Mouse (Mus musculus): ENCODE data around the gene Gm4871.

Gene Gm4871

DNA sequence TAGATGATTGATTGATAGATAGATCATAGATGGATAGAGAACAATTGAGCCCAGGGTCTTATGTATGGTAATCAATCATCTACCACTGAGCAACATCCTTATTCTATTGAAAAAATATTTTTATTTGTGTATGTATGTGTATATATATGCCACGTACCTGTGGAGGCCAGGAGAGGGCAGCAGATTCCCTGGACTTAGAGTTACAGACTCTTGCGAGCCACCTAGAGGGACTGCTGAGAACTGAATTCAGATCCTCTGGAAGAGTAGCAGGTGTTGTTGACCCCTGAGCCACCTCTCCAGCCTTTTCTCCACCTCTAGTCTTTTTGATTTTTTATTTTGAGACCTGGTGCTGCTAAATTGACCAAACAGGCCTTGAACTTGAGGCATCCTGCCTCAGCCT is 34.1 kb downstream of the Gm4871 start:
- peak; percentile 13 for DNase-seq (ENCODE audit: low read depth, low spot score)

DNA sequence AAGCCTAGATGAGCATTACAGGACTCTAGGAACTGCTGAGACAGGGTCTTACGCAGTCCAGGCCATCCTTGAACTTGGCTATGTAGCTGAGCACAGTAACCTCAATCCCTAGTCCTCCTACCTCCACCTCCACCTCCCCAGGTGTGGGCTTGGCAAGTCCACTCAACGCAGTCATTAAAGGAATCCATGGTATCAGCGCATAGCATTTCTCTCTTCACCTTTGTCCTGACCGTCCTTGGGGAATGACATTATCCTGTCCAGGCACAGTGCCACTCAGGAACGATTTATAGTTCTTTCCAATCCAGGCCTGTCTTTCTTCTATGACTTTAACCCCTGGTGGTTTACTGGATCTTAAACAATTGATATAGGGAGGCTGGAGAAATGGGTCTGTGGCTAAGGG is 42.1 kb downstream of the Gm4871 start:
- no peak for DNase-seq (ENCODE audit: low read depth, low spot score)

DNA sequence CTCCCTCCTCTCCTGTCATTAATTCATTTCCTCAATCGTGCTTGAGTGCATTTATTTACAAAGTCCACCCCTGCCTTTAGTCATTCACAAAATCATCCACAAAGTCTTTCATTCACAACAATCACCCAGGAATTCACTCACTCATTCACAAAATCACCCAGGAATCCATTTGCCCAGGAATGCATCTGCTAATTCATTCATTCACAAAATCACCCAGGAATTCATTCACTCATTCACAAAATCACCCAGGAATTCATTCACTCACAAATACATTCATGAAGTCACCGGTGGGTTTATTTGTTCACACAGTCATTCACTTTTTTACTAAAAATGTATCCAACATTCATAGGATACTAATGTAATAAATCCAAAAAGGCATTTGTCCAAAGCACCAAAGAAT is 42.5 kb downstream of the Gm4871 start:
- no peak for DNase-seq (ENCODE audit: low read depth, low spot score)

GRCm38 (mm10) chr5:144989061-144989405 is 43.5 kb downstream of the Gm4871 start:
- DNase-seq (ENCODE audit: low read depth, low spot score): no peak

DNA sequence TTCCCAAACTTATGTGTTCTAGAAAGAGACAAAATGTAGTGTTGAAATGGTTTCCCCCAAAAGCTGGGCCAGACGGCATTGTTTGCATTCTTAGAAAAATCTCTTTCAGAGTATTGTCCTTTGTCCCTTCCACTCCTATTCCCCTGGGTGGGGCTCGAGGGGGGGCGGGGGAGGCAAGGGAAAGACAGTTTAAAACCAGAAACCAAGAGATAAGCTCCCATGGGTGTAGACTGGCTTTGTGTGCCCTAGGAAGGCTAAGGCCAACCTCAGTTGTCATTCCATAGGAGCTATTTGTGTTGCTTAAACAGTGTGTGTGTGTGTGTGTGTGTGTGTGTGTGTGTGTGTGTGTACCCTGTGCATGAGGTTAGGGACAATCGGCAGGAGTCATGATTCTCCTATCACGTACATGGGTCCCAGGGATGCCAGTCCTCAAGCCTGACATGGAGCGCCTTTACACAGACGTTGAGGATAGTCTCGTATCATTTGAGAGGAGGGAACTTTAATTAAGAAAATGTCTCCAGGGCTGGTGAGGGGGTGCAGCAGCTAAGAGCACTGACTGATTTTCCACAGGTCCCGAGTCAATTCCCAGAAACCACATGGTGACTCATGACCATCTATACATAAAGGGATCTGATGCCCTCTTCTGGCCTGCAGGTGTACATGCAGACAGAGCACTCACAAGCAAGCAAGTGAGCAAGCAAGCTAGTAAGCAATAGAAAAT is 44.1 kb downstream of the Gm4871 start:
- DNase-seq (ENCODE audit: low read depth, low spot score): no peak

DNA sequence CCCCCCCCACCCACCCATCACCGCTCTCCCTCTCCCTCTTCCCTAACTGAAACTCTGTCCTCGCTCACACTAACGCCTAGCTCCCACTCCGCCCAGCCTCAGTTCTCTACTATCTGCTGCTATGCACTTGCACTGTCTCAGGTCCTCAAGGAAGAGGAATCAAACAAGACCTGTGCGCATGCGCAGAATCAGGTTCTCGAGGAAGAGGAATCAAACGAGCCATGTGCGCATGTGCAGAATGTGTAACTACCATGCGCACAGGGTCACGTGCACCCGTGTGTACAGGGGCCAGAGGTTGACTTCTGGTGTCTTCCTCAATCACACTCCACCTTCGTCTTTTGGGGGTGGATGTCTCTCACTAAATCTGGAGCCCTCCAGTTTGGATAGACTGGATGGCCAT is 45.0 kb downstream of the Gm4871 start:
- DNase-seq (ENCODE audit: low read depth, low spot score): no peak

GRCm38 (mm10) chr5:144984839-144985238 is 47.7 kb downstream of the Gm4871 start:
- no peak for DNase-seq (ENCODE audit: low read depth, low spot score)

- DNase-seq (ENCODE audit: low read depth, low spot score): no peak
Measured at GRCm38 (mm10) chr5:144983227-144983626, 49.3 kb downstream of the Gm4871 start.
